Mouse (Mus musculus) heart, postnatal 0 days (tissue): ENCODE measurements around the gene Cfap44.

Source experiments
- CTCF ChIP-seq: IDR thresholded peaks from 2 replicates; pipeline ENCODE4 v1.5.1; 2016; ENCODE audit warnings: antibody characterized with exemption, control low read depth, low read depth
- EP300 ChIP-seq: IDR thresholded peaks from 2 replicates; pipeline ENCODE4 v1.6.1; 2016; ENCODE audit warnings: antibody characterized with exemption, low read depth

DNA sequence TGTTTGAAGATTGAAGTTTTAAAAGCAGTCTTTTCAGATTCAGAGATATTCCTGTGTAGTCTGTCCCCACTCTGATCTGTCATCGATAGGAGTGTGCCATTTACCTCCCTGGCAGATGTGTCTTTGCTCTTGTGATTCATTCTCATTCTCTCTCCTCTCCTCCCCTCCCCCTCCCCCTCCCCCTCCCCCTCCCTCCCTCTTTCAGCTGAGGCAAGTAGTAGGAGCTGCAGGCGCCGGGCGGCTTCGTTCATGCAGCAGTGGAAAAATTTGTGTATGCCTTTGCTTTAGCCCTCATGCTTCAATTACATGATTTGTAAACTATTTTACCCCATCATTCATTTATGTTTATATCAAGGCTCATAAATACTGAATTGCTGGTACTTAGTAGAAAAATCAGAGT is 13.0 kb upstream of the Cfap44 start:
- no peak for TF ChIP-seq EP300
- no peak for TF ChIP-seq CTCF
